Mouse (Mus musculus): ENCODE measurements around the gene Rbfox3.
A peak's percentile ranks its signal among the peaks of the same experiment; 100 is the strongest.

Rbfox3 gene

DNA sequence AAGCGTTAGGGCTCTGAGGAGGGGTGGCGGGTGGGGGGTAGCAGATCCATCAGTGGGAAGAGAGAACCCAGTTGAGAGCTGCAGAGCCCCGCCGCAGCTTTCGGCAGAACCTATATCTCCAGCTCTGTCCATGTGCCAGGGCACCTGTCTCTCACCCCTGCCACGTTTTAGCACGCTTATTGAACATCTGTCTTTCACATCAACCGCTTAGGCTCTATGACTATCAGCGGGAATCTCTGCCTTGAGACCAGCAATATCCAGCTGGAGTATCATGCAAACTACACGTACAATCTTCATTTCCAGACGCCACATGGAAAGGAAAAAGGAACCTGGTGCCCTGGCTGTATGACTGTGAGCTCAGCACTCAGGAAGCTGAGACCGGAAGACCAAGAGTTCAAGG, 182.6 kb downstream of the Rbfox3 start:
- DNase-seq (ENCODE audit: low read depth, low spot score): no peak

DNA sequence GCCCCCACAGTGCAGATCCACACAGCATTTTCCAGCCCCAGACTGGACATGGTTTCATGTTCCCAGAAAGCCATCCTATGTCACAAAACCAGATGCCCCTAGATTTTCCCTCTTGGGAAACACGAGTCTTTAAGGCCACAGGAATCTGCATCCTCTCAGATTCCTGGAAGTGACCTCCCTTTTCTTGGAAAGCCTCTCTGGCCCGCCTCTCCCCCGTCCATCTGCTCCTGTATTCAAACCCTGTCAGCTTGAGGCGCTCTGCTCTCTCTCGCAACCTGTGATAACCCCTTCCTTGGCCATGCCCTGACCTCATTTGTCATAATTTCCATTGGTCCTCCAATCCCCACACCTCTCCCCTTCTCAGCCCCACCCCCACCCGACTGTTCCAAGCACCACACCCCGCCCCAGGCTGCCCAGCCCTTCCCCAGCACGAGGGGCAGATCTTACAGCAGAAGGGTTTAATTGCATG, 183.3 kb downstream of the Rbfox3 start:
- DNase-seq (ENCODE audit: low read depth, low spot score): peak; percentile 20

DNA sequence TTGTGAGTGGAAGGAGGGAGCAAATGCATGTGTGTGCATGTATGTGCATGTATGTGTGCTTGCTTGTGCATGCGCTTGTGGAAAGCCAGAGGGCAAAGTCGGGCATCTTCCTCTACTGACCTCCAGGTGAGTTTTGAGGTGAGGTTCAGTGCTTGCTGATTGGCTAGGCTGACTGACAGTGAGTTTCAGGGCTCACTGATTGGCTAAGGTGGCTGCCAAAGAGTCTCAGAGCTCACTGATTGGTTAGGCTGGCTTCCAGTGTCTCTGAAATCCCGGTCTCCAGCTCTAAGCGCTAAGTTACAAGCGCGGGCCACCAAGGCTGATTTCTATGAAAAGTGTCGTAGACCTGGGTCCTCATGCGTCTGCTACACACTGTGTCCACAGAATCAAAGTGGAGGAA, 185.0 kb downstream of the Rbfox3 start:
- no peak for DNase-seq (ENCODE audit: low read depth, low spot score)

DNA sequence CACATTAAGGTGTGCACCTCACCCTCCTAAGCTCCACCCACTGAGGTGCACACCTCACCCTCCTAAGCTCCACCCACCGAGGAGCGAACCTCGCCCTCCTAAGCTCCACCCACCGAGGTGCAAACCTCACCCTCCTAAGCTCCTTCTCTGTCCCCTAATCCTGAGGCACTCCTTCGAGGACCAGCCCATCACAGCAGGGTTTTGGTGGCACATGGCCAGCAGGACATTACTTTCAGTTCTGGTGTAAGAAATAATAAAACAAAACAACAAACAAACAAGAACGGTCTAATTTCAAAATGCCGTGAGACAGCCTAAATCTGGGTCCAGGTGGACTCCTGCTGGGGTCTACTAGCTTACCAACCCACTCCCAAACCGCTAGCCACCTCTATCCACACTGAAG, 187.0 kb downstream of the Rbfox3 start:
- no peak for DNase-seq (ENCODE audit: low read depth, low spot score)

DNA sequence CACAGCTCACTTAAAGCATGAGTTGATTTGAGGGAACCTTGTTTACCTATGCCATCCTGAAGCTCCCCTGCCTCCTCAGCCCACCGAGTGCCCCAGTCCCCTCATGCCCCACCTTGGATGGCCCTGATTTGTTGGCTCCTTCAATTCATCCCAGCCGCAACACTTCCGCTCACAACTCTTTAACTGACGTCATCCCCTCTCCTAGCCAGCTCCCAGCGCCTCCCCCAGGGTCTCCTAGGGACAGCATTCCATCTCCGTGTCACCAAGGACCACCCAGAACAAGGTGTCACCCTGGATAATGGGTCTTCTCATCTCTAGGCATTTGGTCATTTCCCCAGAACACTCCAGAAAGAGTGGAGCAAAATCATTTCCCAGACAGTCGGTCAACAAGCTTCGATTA, 188.2 kb downstream of the Rbfox3 start:
- no peak for DNase-seq (ENCODE audit: low read depth, low spot score)

DNA sequence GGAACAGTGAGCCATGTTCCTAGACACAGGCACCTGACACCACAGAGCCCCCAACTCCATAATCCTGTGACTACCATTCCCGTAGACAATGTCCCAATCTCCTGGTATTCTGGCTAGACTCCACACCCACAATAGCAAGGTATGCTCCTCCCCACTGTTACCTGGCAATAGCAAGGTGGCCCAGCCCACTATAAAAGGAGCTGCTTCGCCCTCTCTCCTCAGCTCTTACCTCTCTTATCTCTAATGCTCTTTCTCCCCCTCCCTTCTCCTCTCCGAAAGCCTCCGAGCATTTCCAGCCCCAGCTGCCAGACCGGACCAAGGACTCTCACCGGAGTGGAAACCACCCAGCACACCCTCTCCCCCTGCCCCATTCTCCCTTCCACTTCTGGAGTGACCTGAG, 189.5 kb downstream of the Rbfox3 start:
- no peak for DNase-seq (ENCODE audit: low read depth, low spot score)

- DNase-seq (ENCODE audit: low read depth, low spot score): no peak
Measured at GRCm38 (mm10) chr11:118714601-118715524, 196.5 kb downstream of the Rbfox3 start.

GRCm38 (mm10) chr11:118712761-118713160, 198.6 kb downstream of the Rbfox3 start:
- DNase-seq (ENCODE audit: low read depth, low spot score): no peak

- no peak for DNase-seq (ENCODE audit: low read depth, low spot score)
Measured at GRCm38 (mm10) chr11:118712058-118712457, 199.3 kb downstream of the Rbfox3 start.

DNA sequence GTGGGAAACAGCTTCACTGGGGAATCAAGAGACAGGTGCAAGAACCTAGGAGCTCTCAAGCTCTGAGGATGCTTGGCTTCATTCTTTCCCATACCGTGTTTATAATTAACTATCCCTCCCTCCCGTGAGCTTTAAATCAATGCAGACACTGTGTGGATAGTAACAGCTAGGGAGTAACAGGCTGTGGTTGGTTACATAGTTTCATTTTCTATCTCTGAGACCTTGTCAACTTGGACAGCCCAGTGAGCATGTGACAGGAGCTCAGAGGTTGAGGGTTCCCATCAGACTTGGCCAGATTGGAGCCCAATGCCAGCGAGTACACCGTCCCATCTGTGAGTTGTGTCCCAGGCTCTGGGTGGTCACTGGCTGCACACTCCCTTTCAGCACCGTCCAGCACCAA, 201.4 kb downstream of the Rbfox3 start:
- DNase-seq (ENCODE audit: low read depth, low spot score): no peak

- no peak for DNase-seq (ENCODE audit: low read depth, low spot score)
Measured at GRCm38 (mm10) chr11:118696226-118696930, 215.0 kb downstream of the Rbfox3 start.

DNA sequence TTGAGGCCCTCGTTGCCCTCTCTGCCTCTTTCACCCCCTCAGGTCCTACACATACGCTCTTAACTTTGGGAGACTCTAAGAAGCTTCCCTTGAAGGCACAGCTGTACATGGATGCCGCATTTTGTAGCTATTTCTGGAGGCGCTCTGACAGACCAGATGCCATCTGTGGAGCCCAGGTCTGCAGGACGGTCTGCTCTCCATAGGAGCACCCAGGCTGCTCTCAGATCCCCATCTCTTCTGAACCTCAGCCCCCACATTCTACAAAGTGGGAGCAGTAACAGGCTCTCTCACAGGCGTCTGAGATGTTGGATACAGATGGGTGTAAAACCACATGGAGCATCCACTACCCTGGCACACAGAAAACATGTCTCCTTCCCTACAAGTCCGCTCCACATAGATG, 218.1 kb downstream of the Rbfox3 start:
- no peak for DNase-seq (ENCODE audit: low read depth, low spot score)

- DNase-seq (ENCODE audit: low read depth, low spot score): no peak
Measured at GRCm38 (mm10) chr11:118690262-118690661, 221.1 kb downstream of the Rbfox3 start.

DNA sequence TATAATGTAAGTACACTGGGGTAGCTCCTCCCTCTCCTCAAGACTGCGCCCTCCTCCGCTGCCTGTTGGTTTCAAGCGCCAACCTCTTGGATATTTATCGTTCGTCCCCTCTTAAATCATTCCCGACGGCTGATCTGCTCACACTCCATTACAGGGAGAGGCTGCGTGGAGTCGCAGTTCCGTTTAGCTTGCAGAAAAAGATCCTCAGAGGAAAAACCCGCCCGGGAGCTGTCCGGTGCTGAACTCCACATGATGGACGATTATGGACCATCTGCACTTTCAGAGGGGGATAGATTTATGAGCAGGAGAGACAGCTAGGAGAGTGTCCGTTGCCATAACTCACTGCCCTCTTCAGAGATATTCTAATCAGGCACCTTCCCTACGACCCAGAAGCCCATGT, 226.0 kb downstream of the Rbfox3 start:
- DNase-seq (ENCODE audit: low read depth, low spot score): peak; percentile 39

GRCm38 (mm10) chr11:118684665-118685064, 226.7 kb downstream of the Rbfox3 start:
- DNase-seq (ENCODE audit: low read depth, low spot score): no peak

- no peak for DNase-seq (ENCODE audit: low read depth, low spot score)
Measured at GRCm38 (mm10) chr11:118680699-118681098, 230.7 kb downstream of the Rbfox3 start.

- no peak for DNase-seq (ENCODE audit: low read depth, low spot score)
Measured at GRCm38 (mm10) chr11:118679736-118680410, 231.5 kb downstream of the Rbfox3 start.

DNA sequence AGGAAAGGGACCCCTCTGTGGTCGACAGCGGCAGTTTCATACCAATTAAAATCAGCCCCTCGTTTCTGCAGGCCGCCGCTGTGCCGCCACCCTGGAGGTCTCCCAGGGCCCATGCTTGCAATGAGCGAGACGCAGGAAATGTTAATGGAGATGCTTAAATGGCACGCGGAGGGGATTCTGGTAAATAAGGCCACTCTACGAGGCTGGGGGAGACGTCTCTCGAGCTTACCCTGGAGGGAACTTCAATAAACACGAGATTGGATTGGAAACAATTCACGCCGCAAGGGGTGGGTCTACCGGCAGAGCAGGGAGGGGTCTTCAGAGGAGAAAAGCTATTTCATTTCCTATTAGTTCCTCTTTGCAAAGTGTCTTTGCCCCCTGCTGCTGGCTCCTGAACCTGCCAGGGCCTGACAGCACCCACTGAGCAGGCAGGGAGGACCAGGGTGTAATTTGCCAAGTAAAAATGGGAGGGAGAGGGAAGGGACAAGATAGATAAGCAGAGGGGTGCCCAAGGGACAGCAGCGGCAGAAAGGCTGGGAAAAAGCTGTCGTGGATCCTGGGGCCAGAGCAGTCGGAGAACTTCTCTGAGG, 232.8 kb downstream of the Rbfox3 start:
- no peak for DNase-seq (ENCODE audit: low read depth, low spot score)

GRCm38 (mm10) chr11:118677277-118677676, 234.1 kb downstream of the Rbfox3 start:
- no peak for DNase-seq (ENCODE audit: low read depth, low spot score)

DNA sequence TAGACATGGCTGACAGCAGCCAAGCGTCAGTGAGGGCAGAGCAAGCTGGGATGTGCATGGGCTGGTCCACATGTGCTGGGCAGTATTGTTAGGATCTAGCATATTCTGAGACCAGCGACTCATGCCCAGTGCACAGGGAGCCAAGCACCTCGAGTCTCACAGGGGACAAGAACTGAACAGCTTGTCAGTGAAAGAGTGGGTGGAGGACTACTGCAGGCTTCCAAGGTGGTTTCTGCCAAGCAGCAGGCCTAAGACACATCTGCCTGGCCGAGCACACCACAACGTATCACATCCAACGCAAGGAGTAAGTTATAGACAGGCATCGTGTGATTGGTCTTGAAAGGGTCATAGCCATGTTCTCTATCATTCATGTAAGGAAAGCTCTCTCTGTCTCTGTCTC, 235.0 kb downstream of the Rbfox3 start:
- no peak for DNase-seq (ENCODE audit: low read depth, low spot score)

DNA sequence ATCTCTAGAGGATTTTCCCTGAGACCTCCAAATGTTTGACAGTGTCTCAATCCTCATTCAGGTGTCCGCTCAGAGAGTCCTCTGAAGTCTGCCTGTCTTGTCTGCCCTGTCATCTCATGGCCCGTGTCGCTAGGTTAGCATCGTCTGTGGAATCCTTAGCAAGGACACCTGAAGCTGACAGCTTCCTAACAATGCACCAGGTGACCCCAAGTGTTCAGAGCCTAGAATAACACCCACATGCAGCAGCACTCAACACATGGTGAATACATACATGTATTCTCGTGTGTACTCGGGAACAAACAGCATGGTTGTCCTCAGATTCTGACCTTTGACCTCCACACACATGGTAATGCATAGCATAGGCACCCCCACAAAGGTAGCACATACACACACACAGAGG, 239.4 kb downstream of the Rbfox3 start:
- DNase-seq (ENCODE audit: low read depth, low spot score): no peak

GRCm38 (mm10) chr11:118671216-118671615, 240.2 kb downstream of the Rbfox3 start:
- DNase-seq (ENCODE audit: low read depth, low spot score): no peak

Measured in 3T3-L1 (cell line).